In the genomic region with DNA sequence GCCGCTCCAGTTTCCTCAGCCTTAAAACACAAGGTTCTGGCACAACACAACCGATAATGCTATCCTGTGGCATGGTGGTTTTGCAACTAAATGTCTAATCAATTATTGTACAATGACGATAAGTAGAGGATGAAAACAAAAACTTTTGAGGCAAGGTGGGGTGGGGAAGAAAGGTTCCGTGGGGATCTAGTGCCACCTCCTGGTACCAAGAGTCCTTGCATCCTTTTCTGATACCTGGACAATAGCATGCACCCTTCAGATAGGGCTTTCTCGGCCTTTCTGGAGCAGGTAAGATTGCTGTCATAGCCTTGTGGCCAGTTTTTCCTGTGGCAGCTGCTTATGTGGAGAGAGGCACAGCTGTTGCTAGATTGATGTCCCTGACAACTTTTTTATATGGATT, we compare ENCODE assay signal across 10 mouse cellular contexts. TPM values are rescaled to one million over a fixed set of nuclear protein-coding genes. Genes with fewer than 3 reads are reported as not detected.
DNase-seq lines count a peak whose midpoint lies in the region; ATAC-seq and TF ChIP-seq lines count a peak whose summit lies in the region.
"Had no signal": no experiment of that assay in that cellular context is flagged by ENCODE, and none has a peak within 500 bp of the region (broad histone marks: within the 10 kb centered on the region; RNA-seq: fewer than 3 reads in every experiment).

No protein-coding gene starts in this region.

- no peak overlapping the region for H3K9ac ChIP-seq in embryonic facial prominence, embryonic 14.5 days (ENCODE audit: low read depth, low read length)
- H3K9ac ChIP-seq in midbrain, embryonic 14.5 days (replicated peaks; ENCODE audit: low read length): no peak overlapping the region

- H3K27me3 ChIP-seq in embryonic facial prominence, embryonic 14.5 days (replicated peaks; ENCODE audit: control insufficient read depth, insufficient read depth, low read length): no peaks in the 10 kb centered on the region
- H3K27me3 ChIP-seq in midbrain, embryonic 14.5 days (ENCODE audit: control insufficient read depth, insufficient read depth, low read length): no peaks in the 10 kb centered on the region

- ATAC-seq in embryonic facial prominence, embryonic 14.5 days (ENCODE audit: low read depth): no peak
- no peak for ATAC-seq in midbrain, embryonic 14.5 days (ENCODE audit: low FRiP score, low TSS enrichment)
- no peak for ATAC-seq in inflammation-experienced regulatory T-cells, adult 6 months

- no peak overlapping the region for H3K27ac ChIP-seq in gastrocnemius, adult 2 months
- H3K27ac ChIP-seq in embryonic facial prominence, embryonic 14.5 days (replicated peaks; ENCODE audit: low read depth, low read length): no peak overlapping the region
- no peak overlapping the region for H3K27ac ChIP-seq in midbrain, embryonic 14.5 days (replicated peaks; ENCODE audit: low read depth, low read length)

- H3K4me3 ChIP-seq in gastrocnemius, adult 2 months: no peak overlapping the region
- no peak overlapping the region for H3K4me3 ChIP-seq in embryonic facial prominence, embryonic 14.5 days (ENCODE audit: low read depth, low read length)
- no peak overlapping the region for H3K4me3 ChIP-seq in midbrain, embryonic 14.5 days (replicated peaks; ENCODE audit: low read depth, low read length)

- no peak for DNase-seq in gastrocnemius, adult 2 months
- DNase-seq in gastrocnemius, postnatal 36 days: no peak
- DNase-seq in thymus, postnatal 25 days: peak; percentile 7
- DNase-seq in thymus, adult 18-20 months: no peak
- DNase-seq in embryonic facial prominence, embryonic 14.5 days (ENCODE audit: low spot score): peak; percentile 21
- DNase-seq in kidney, postnatal 36 days: peak; percentile 29 to 66
- peak; percentile 51 for DNase-seq in midbrain, embryonic 14.5 days

- no peak overlapping the region for H3K4me2 ChIP-seq in embryonic facial prominence, embryonic 14.5 days (ENCODE audit: low read depth, low read length)
- no peak overlapping the region for H3K4me2 ChIP-seq in midbrain, embryonic 14.5 days (ENCODE audit: low read length)

- H3K36me3 ChIP-seq in embryonic facial prominence, embryonic 14.5 days (ENCODE audit: control insufficient read depth, insufficient read depth, low read length): no peaks in the 10 kb centered on the region
- H3K36me3 ChIP-seq in midbrain, embryonic 14.5 days (ENCODE audit: control insufficient read depth, insufficient read depth, low read length): no peaks in the 10 kb centered on the region

- TF ChIP-seq CTCF in gastrocnemius, adult 2 months (IDR thresholded peaks at IDR 0.05): peak; percentile 63

- WGBS in embryonic facial prominence, embryonic 14.5 days: 30% methylated on average over 5 of the region's 5 CpGs
- 30% methylated on average over 5 of the region's 5 CpGs for WGBS in midbrain, embryonic 14.5 days

- no peaks in the 10 kb centered on the region for H3K9me3 ChIP-seq in embryonic facial prominence, embryonic 14.5 days (ENCODE audit: control insufficient read depth, low read length)
- H3K9me3 ChIP-seq in midbrain, embryonic 14.5 days (ENCODE audit: control insufficient read depth, low read length): no peaks in the 10 kb centered on the region

- intact Hi-C loops in gastrocnemius, adult 2 months (cut with DNase I): loop anchor here (2.0 kb wide), 1 partner anchor 44 kb away; no protein-coding TSS in a partner anchor
- intact Hi-C loops in gastrocnemius, postnatal 36 days (cut with DNase I): loop anchor here (5.0 kb wide), 1 partner anchor 45 kb away; no protein-coding TSS in a partner anchor

- no peaks in the 10 kb centered on the region for H3K4me1 ChIP-seq in embryonic facial prominence, embryonic 14.5 days (ENCODE audit: control insufficient read depth, insufficient read depth, low read length)
- no peaks in the 10 kb centered on the region for H3K4me1 ChIP-seq in midbrain, embryonic 14.5 days (ENCODE audit: control insufficient read depth, insufficient read depth, low read length)

RNA-seq across cellular contexts. Expression of a gene that starts 13.5 kb away (rescaled TPM):
- not detected for total RNA-seq in gastrocnemius, adult 2 months (2021)
- not detected for total RNA-seq in gastrocnemius, postnatal 36 days (2021)
- polyA plus RNA-seq in embryonic facial prominence, embryonic 14.5 days (2014; fragmentation: Nextera tagmentation; extraction: Ambion mirVana): 0.71 and 3.3 TPM in 2 replicates
- polyA plus RNA-seq in midbrain, embryonic 14.5 days (2014; fragmentation: Nextera tagmentation; extraction: Ambion mirVana): not detected in 2 replicates
- polyA plus RNA-seq in inflammation-experienced regulatory T-cells, adult 6 months (2017; shearing (Covaris generic)): not detected
- total RNA-seq: adrenal gland, adult 18-20 months; layer of hippocampus, adult 18-20 months had no signal

RNA-seq across cellular contexts. Expression of a gene that starts 35.1 kb away (rescaled TPM):
- not detected for total RNA-seq in gastrocnemius, adult 2 months (2021)
- total RNA-seq in gastrocnemius, postnatal 36 days (2021): not detected
- polyA plus RNA-seq in embryonic facial prominence, embryonic 14.5 days (2014; fragmentation: Nextera tagmentation; extraction: Ambion mirVana): 3.4 and 4.2 TPM in 2 replicates
- polyA plus RNA-seq in midbrain, embryonic 14.5 days (2014; fragmentation: Nextera tagmentation; extraction: Ambion mirVana): 0.69 and 1.2 TPM in 2 replicates
- under 1 TPM in 1 of 3 experiments, not detected in 2; 0.06 TPM for polyA plus RNA-seq in inflammation-experienced regulatory T-cells, adult 6 months (2017; shearing (Covaris generic))

Comparison
In these comparisons a context has a peak if more than half of its experiments do, and no peak if none do; other contexts are left out.
1. DNase-seq: peak in thymus, postnatal 25 days (single experiment), embryonic facial prominence, embryonic 14.5 days (single experiment), kidney, postnatal 36 days (2 of 2) and midbrain, embryonic 14.5 days (single experiment); none in gastrocnemius, adult 2 months (single experiment), gastrocnemius, postnatal 36 days (0 of 2) and thymus, adult 18-20 months (0 of 2).